Mouse (Mus musculus): Measurements from ENCODE around the gene Rbm17. TPM values are rescaled to one million over a fixed set of nuclear protein-coding genes. Genes with fewer than 3 reads are reported as not detected.
A peak's percentile ranks its signal among the peaks of the same experiment; 100 is the strongest.
"Not testable (repeated sequence)": the region's sequence is repeated elsewhere in the genome, so short reads cannot be mapped to it uniquely, and the experiment has no call there.

The Rbm17 gene
- polyA plus RNA-seq, 1 experiment from 2014 or later: 140 TPM

- ATAC-seq (replicated peaks): no peak
- H3K9ac ChIP-seq (replicated peaks): no peak overlapping the region
- no peaks in the 10 kb centered on the region for H3K4me1 ChIP-seq
- no peaks in the 10 kb centered on the region for H3K27me3 ChIP-seq
- H3K36me3 ChIP-seq: no peaks in the 10 kb centered on the region
- H3K9me3 ChIP-seq: no peaks in the 10 kb centered on the region
- H3K4me3 ChIP-seq: no peak overlapping the region
- no peak overlapping the region for H3K4me2 ChIP-seq (replicated peaks)
- no peak overlapping the region for H3K27ac ChIP-seq (replicated peaks)
- WGBS: 92% methylated on average over 2 of the region's 2 CpGs
Observed at GRCm38 (mm10) chr2:11623726-11624125, 19.8 kb upstream of the Rbm17 start.

- Histone ChIP-seq H3K9me3 (no peaks in the 10 kb centered on the region), H3K4me2 (replicated peaks) (no peak overlapping the region), H3K9ac (replicated peaks) (no peak overlapping the region), H3K27ac (replicated peaks) (no peak overlapping the region), H3K36me3 (no peaks in the 10 kb centered on the region), H3K4me1 (no peaks in the 10 kb centered on the region), H3K4me3 (no peak overlapping the region), H3K27me3 (no peaks in the 10 kb centered on the region)
- no peak for ATAC-seq (replicated peaks)
- WGBS: 89% methylated on average over 8 of the region's 8 CpGs
Observed at GRCm38 (mm10) chr2:11623173-11623572, 19.2 kb upstream of the Rbm17 start.

- Histone ChIP-seq H3K9me3 (no peaks in the 10 kb centered on the region), H3K4me3 (no peak overlapping the region), H3K9ac (replicated peaks) (no peak overlapping the region), H3K4me2 (replicated peaks) (no peak overlapping the region), H3K27ac (replicated peaks) (no peak overlapping the region), H3K4me1 (no peaks in the 10 kb centered on the region), H3K27me3 (no peaks in the 10 kb centered on the region), H3K36me3 (no peaks in the 10 kb centered on the region)
- ATAC-seq (replicated peaks): no peak
- 81% methylated on average over 2 of the region's 2 CpGs for WGBS
Observed at GRCm38 (mm10) chr2:11619598-11619997, 15.6 kb upstream of the Rbm17 start.

GRCm38 (mm10) chr2:11616846-11617245, 12.9 kb upstream of the Rbm17 start:
- no peak for ATAC-seq (replicated peaks)

GRCm38 (mm10) chr2:11612939-11613338, 9.0 kb upstream of the Rbm17 start:
- not testable (repeated sequence) for H3K27ac ChIP-seq (replicated peaks); H3K27me3 ChIP-seq; ATAC-seq (replicated peaks); H3K9ac ChIP-seq (replicated peaks); H3K4me3 ChIP-seq; H3K9me3 ChIP-seq; H3K4me2 ChIP-seq (replicated peaks); H3K36me3 ChIP-seq; H3K4me1 ChIP-seq
- 92% methylated on average over 6 of the region's 6 CpGs for WGBS

More at GRCm38 (mm10) chr2:11616846-11617245, 12.9 kb upstream of the Rbm17 start:
- H3K9ac ChIP-seq (replicated peaks): no peak overlapping the region
- WGBS: 91% methylated on average over 9 of the region's 9 CpGs
- H3K27me3 ChIP-seq: no peaks in the 10 kb centered on the region
- no peaks in the 10 kb centered on the region for H3K9me3 ChIP-seq
- no peak overlapping the region for H3K4me2 ChIP-seq (replicated peaks)
- H3K27ac ChIP-seq (replicated peaks): no peak overlapping the region
- no peaks in the 10 kb centered on the region for H3K36me3 ChIP-seq
- H3K4me3 ChIP-seq: no peak overlapping the region
- no peaks in the 10 kb centered on the region for H3K4me1 ChIP-seq

- not testable (repeated sequence) for H3K9me3 ChIP-seq; ATAC-seq (replicated peaks); H3K4me3 ChIP-seq; H3K4me1 ChIP-seq; H3K27me3 ChIP-seq; H3K27ac ChIP-seq (replicated peaks); H3K9ac ChIP-seq (replicated peaks); H3K4me2 ChIP-seq (replicated peaks); H3K36me3 ChIP-seq
- 84% methylated on average over 4 of the region's 4 CpGs for WGBS
Observed at GRCm38 (mm10) chr2:11606718-11607117, 2.8 kb upstream of the Rbm17 start.

- Histone ChIP-seq H3K4me2 (replicated peaks) (no peak overlapping the region), H3K9me3 (no peaks in the 10 kb centered on the region), H3K9ac (replicated peaks) (no peak overlapping the region), H3K4me1 (peaks cover 13% of the 10 kb centered on the region), H3K27ac (replicated peaks) (no peak overlapping the region), H3K4me3 (no peak overlapping the region), H3K36me3 (peaks cover 8% of the 10 kb centered on the region; the same call in 1 of the 2 replicates), H3K27me3 (no peaks in the 10 kb centered on the region)
- no peak for ATAC-seq (replicated peaks)
Observed at GRCm38 (mm10) chr2:11604911-11605310, 958 bp upstream of the Rbm17 start.

GRCm38 (mm10) chr2:11602506-11603489, 1.2 kb downstream of the Rbm17 start:
- Histone ChIP-seq H3K9ac (replicated peaks) (peak overlapping the region; percentile 96), H3K4me1 (peaks cover 13% of the 10 kb centered on the region), H3K4me2 (replicated peaks) (peak overlapping the region; percentile 58), H3K9me3 (no peaks in the 10 kb centered on the region), H3K27me3 (no peaks in the 10 kb centered on the region), H3K36me3 (peaks cover 21% of the 10 kb centered on the region), H3K4me3 (peak overlapping the region; percentile 89), H3K27ac (replicated peaks) (peak overlapping the region; percentile 65)
- WGBS: under 1% methylated on average over 78 of the region's 78 CpGs
- peak; percentile 100 for ATAC-seq (replicated peaks)

- H3K9ac ChIP-seq (replicated peaks): peak overlapping the region; percentile 96
- 84% methylated on average over 6 of the region's 6 CpGs for WGBS
- no peak overlapping the region for H3K27ac ChIP-seq (replicated peaks)
Observed at GRCm38 (mm10) chr2:11601795-11602194, 2.2 kb downstream of the Rbm17 start.

GRCm38 (mm10) chr2:11597906-11598305, 6.0 kb downstream of the Rbm17 start:
- H3K9me3 ChIP-seq: no peaks in the 10 kb centered on the region

More at GRCm38 (mm10) chr2:11601795-11602194, 2.2 kb downstream of the Rbm17 start:
- H3K4me1 ChIP-seq: peaks cover 13% of the 10 kb centered on the region
- H3K27me3 ChIP-seq: no peaks in the 10 kb centered on the region
- peaks cover 31% of the 10 kb centered on the region for H3K36me3 ChIP-seq
- no peak for ATAC-seq (replicated peaks)
- H3K9me3 ChIP-seq: no peaks in the 10 kb centered on the region
- peak overlapping the region; percentile 58 for H3K4me2 ChIP-seq (replicated peaks)
- peak overlapping the region; percentile 89 for H3K4me3 ChIP-seq

GRCm38 (mm10) chr2:11596690-11597089, 7.3 kb downstream of the Rbm17 start:
- H3K4me3 ChIP-seq: no peak overlapping the region
- no peak overlapping the region for H3K27ac ChIP-seq (replicated peaks)
- H3K4me2 ChIP-seq (replicated peaks): no peak overlapping the region
- H3K36me3 ChIP-seq: peaks cover 74% of the 10 kb centered on the region
- WGBS: 86% methylated on average over 2 of the region's 2 CpGs
- peaks cover 5% of the 10 kb centered on the region for H3K4me1 ChIP-seq
- no peak overlapping the region for H3K9ac ChIP-seq (replicated peaks)
- no peaks in the 10 kb centered on the region for H3K9me3 ChIP-seq
- no peak for ATAC-seq (replicated peaks)
- no peaks in the 10 kb centered on the region for H3K27me3 ChIP-seq

More at GRCm38 (mm10) chr2:11597906-11598305, 6.0 kb downstream of the Rbm17 start:
- Histone ChIP-seq H3K36me3 (peaks cover 62% of the 10 kb centered on the region), H3K4me3 (no peak overlapping the region), H3K27ac (replicated peaks) (no peak overlapping the region), H3K4me2 (replicated peaks) (no peak overlapping the region), H3K9ac (replicated peaks) (no peak overlapping the region), H3K27me3 (no peaks in the 10 kb centered on the region), H3K4me1 (peaks cover 13% of the 10 kb centered on the region)
- 97% methylated on average over 7 of the region's 7 CpGs for WGBS
- ATAC-seq (replicated peaks): no peak

- Histone ChIP-seq H3K9me3 (no peaks in the 10 kb centered on the region), H3K4me3 (no peak overlapping the region), H3K27ac (replicated peaks) (no peak overlapping the region), H3K27me3 (no peaks in the 10 kb centered on the region), H3K4me1 (no peaks in the 10 kb centered on the region), H3K9ac (replicated peaks) (no peak overlapping the region), H3K36me3 (peaks cover 97% of the 10 kb centered on the region), H3K4me2 (replicated peaks) (no peak overlapping the region)
- ATAC-seq (replicated peaks): no peak
- WGBS: 97% methylated on average over 4 of the region's 4 CpGs
Observed at GRCm38 (mm10) chr2:11587996-11588395, 16.0 kb downstream of the Rbm17 start.

All from forebrain, embryonic 15.5 days (tissue).